Mouse (Mus musculus) heart, embryonic 14.5 days (tissue): ENCODE results near the gene Slc15a3. TPM values are rescaled to one million over a fixed set of nuclear protein-coding genes. Genes with fewer than 3 reads are reported as not detected.

Source experiments
- ATAC-seq: fragments of 200-750 bp; cut with Nextera tagmentation; 2 replicates; pipeline ENCODE4 v1.8.0; 2017; ENCODE audit warnings: low read depth, moderate TSS enrichment; ENCODE audit not compliant: insufficient number of reproducible peaks, insufficient read depth, low FRiP score
- H3K27ac ChIP-seq, 2 experiments: fragments of 200-500 bp in 1 of 2; fragments of 300-500 bp in 1 of 2; sonication (generic) in 1 of 2; replicated peaks in 1 of 2; 2 replicates each; pipeline ENCODE4 v1.5.1; 2012 to 2014; ENCODE audit warnings: low read depth in 2 of 2, low read length in 2 of 2, control low read depth in 1 of 2, mild to moderate bottlenecking in 1 of 2, mixed read lengths in 1 of 2; ENCODE audit not compliant: control insufficient read depth in 1 of 2, insufficient read depth in 1 of 2
- H3K27me3 ChIP-seq: fragments of 300-500 bp; sonication (generic); 2 replicates; pipeline ENCODE4 v1.6.1; 2014; ENCODE audit warnings: mild to moderate bottlenecking, low read length, control low read depth; ENCODE audit not compliant: control insufficient read depth, insufficient read depth
- H3K36me3 ChIP-seq: fragments of 300-500 bp; sonication (generic); 2 replicates; pipeline ENCODE4 v1.6.1; 2014; ENCODE audit warnings: mild to moderate bottlenecking, control low read depth, low read length, mixed read lengths; ENCODE audit not compliant: control insufficient read depth, insufficient read depth
- H3K4me1 ChIP-seq, 2 experiments: fragments of 200-500 bp in 1 of 2; fragments of 300-500 bp in 1 of 2; sonication (generic) in 1 of 2; 2 replicates each; pipeline ENCODE4 v1.6.1; 2012 to 2014; ENCODE audit warnings: low read length in 2 of 2, control low read depth in 1 of 2, mixed read lengths in 1 of 2; ENCODE audit not compliant: control insufficient read depth in 2 of 2, insufficient read depth in 2 of 2
- H3K4me2 ChIP-seq: fragments of 300-500 bp; sonication (generic); 2 replicates; pipeline ENCODE4 v1.6.1; 2014; ENCODE audit warnings: mild to moderate bottlenecking, low read length
- H3K4me3 ChIP-seq, 2 experiments: fragments of 200-500 bp in 1 of 2; fragments of 300-500 bp in 1 of 2; sonication (generic) in 1 of 2; 2 replicates each; pipeline ENCODE4 v1.5.1; 2012 to 2014; ENCODE audit warnings: low read length in 2 of 2, mild to moderate bottlenecking in 2 of 2, control low read depth in 1 of 2, low read depth in 1 of 2, moderate library complexity in 1 of 2; ENCODE audit not compliant: control insufficient read depth in 1 of 2, insufficient read depth in 1 of 2
- H3K9ac ChIP-seq: fragments of 300-500 bp; sonication (generic); 2 replicates; pipeline ENCODE4 v1.6.1; 2014; ENCODE audit warnings: mild to moderate bottlenecking, low read length
- H3K9me3 ChIP-seq: fragments of 300-500 bp; sonication (generic); 2 replicates; pipeline ENCODE4 v1.6.1; 2016; ENCODE audit warnings: low read length, control low read depth; ENCODE audit not compliant: control insufficient read depth
- WGBS: fragments of 180-500 bp; shearing (Covaris S2); extraction: QIAGEN DNeasy Blood & Tissue Kit; methylation state at CpG from one replicate; pipeline ENCODE4 v1.1.7; 2014; 5-methylcytosine and 5-hydroxymethylcytosine counted together
- polyA plus RNA-seq: library from polyadenylated mRNA; unstranded; fragments of >200 nt; fragmentation: Nextera tagmentation; extraction: Ambion mirVana; gene quantifications from 2 replicates; pipeline ENCODE4 v1.2.1, GENCODE M21; 2014

Gene Slc15a3
- polyA plus RNA-seq, 1 experiment from 2014 or later = 0.46 TPM

- H3K27ac ChIP-seq = no peak overlapping the region
- no peak for ATAC-seq
- H3K4me2 ChIP-seq = 0 out of 2 replicates have a peak overlapping the region, but pooled peaks have one; percentile 12
- 57% methylated on average over 16 of the region's 16 CpGs for WGBS
- no peak overlapping the region for H3K9ac ChIP-seq
- H3K4me1 ChIP-seq = peaks cover 3 to 5% of the 10 kb centered on the region in 2 experiments; a peak in 1 of 4 replicates
- no peaks in the 10 kb centered on the region for H3K27me3 ChIP-seq
- no peaks in the 10 kb centered on the region for H3K36me3 ChIP-seq
- no peak overlapping the region for H3K4me3 ChIP-seq
- no peaks in the 10 kb centered on the region for H3K9me3 ChIP-seq
Measured at GRCm38 (mm10) chr19:10841721-10842626, 2.4 kb downstream of the Slc15a3 start.

DNA sequence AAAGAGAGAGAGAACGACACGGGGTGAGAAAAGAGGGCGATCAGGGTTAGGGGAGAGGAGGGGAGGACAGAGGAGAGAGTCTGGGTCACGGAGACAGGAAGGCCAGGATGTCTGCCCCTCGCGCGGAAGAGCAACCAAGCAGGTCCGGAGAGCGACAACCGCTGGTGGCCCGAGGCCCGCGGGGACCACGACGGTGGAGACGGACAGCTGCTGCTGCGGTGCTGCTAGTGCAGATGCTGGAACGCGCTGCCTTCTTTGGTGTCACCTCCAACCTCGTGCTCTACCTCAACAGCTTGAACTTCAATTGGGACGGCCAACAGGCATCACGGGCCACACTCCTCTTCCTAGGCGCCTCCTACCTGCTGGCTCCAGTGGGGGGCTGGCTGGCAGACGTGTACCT is 3.4 kb downstream of the Slc15a3 start:
- no peaks in the 10 kb centered on the region for H3K9me3 ChIP-seq
- 48% methylated on average over 22 of the region's 24 CpGs for WGBS
- no peaks in the 10 kb centered on the region for H3K36me3 ChIP-seq
- H3K4me2 ChIP-seq = peak overlapping the region; percentile 40
- no peak for ATAC-seq
- H3K4me3 ChIP-seq = no peak overlapping the region
- no peak overlapping the region; the same call in 1 of the 2 replicates for H3K9ac ChIP-seq
- H3K27me3 ChIP-seq = no peaks in the 10 kb centered on the region
- H3K27ac ChIP-seq = no peak overlapping the region
- peaks cover 3 to 5% of the 10 kb centered on the region in 2 experiments; a peak in 1 of 4 replicates for H3K4me1 ChIP-seq

GRCm38 (mm10) chr19:10844206-10844605 is 4.7 kb downstream of the Slc15a3 start:
- no peak overlapping the region for H3K9ac ChIP-seq
- no peak overlapping the region for H3K4me2 ChIP-seq
- H3K9me3 ChIP-seq = no peaks in the 10 kb centered on the region
- ATAC-seq = no peak
- WGBS = 84% methylated on average over 5 of the region's 5 CpGs
- H3K36me3 ChIP-seq = no peaks in the 10 kb centered on the region
- H3K4me3 ChIP-seq = no peak overlapping the region
- H3K27ac ChIP-seq = no peak overlapping the region
- H3K27me3 ChIP-seq = no peaks in the 10 kb centered on the region
- H3K4me1 ChIP-seq = peaks cover 3 to 5% of the 10 kb centered on the region in 2 experiments; a peak in 1 of 4 replicates

DNA sequence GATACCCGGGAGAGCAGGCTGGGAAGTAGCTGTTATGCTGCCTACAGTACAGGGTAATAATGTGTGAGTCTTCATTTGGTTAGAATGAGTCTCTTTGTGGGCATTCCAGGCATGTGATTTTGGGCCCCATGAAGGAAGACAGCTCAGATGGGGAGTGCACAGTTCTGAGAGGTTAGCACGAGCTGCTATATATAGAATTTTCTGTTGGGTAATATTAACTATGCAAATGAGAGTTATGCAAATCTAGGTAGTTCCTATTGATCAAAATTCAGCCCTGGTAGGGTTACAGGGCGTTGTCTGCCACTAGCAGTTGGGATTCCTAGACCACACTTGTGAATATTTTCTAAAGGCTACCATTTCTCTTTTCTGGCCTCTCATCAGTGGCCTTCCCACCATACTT is 5.9 kb downstream of the Slc15a3 start:
- H3K9ac ChIP-seq = no peak overlapping the region
- no peaks in the 10 kb centered on the region for H3K9me3 ChIP-seq
- H3K36me3 ChIP-seq = no peaks in the 10 kb centered on the region
- H3K4me3 ChIP-seq = no peak overlapping the region
- ATAC-seq = no peak
- WGBS = 78% methylated on average over 3 of the region's 3 CpGs
- no peak overlapping the region for H3K27ac ChIP-seq
- no peaks in the 10 kb centered on the region for H3K27me3 ChIP-seq
- H3K4me1 ChIP-seq = peaks cover 3 to 5% of the 10 kb centered on the region in 2 experiments; a peak in 1 of 4 replicates
- no peak overlapping the region for H3K4me2 ChIP-seq

DNA sequence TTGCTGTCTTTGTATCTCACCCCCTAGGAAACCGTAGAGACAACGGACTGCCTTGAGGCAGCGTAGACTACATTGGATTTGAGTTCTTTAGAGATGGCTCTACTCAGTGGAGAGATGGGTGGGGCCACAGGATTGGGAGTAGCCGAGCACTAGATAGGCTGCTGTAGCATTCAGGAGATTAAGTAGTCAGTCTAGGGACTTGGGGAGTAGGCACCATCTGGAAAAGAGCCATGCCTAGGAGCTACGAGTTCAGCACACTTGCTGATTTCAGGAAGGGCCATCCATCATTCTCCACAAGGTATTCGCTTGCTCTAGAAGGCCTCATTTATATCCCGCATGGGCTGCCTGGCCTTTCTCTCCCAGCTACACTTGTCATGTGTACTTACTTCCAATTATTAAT is 6.6 kb downstream of the Slc15a3 start:
- 67% methylated on average over 7 of the region's 7 CpGs for WGBS
- no peaks in the 10 kb centered on the region for H3K9me3 ChIP-seq
- H3K36me3 ChIP-seq = no peaks in the 10 kb centered on the region
- no peak overlapping the region for H3K4me2 ChIP-seq
- no peak overlapping the region for H3K27ac ChIP-seq
- H3K9ac ChIP-seq = no peak overlapping the region
- H3K4me3 ChIP-seq = no peak overlapping the region
- ATAC-seq = no peak
- peaks cover 3 to 5% of the 10 kb centered on the region in 2 experiments; a peak in 1 of 4 replicates for H3K4me1 ChIP-seq
- H3K27me3 ChIP-seq = no peaks in the 10 kb centered on the region

DNA sequence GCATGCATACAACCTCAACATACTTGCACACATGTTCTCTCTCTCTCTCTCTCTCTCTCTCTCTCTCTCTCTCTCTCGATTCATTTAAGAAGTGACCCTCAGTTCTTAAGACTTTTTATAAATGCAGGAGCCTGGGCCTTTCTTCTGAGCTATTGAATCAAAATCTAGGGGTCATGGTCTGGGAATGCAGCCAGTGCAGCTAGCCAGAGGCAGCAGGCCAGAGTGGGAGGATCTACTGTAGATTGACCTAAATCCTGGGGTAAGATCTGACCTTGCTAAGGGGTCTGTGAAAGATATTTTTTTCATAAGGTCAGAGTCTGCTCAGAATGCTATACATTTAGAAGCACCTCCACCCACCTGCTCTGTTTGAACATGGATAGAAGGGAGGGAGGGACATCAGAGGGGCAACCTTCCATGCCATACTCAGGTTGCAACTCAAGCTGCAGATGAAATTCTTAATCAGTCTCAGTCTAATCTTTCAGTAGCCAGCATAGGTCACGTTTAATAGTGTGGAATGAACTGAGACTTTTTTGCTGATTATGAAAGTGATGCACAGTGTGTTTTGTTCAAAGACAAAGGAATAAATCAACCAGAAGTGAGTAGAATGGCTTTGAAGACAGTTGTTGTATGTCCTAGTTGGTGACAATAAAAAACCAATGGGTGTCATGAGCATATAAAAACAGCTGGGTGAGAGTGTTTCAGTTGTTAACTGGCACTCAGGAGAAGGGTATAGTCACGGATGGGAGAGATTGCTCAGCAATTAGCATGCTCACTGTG is 8.0 kb downstream of the Slc15a3 start:
- Histone ChIP-seq H3K4me3 (no peak overlapping the region), H3K27ac (no peak overlapping the region), H3K9ac (no peak overlapping the region), H3K4me1 (peaks cover 0 to 5% of the 10 kb centered on the region in 2 experiments; a peak in 1 of 4 replicates), H3K4me2 (no peak overlapping the region), H3K36me3 (no peaks in the 10 kb centered on the region), H3K27me3 (no peaks in the 10 kb centered on the region), H3K9me3 (no peaks in the 10 kb centered on the region)
- WGBS = 42% methylated on average over 3 of the region's 3 CpGs
- no peak for ATAC-seq

DNA sequence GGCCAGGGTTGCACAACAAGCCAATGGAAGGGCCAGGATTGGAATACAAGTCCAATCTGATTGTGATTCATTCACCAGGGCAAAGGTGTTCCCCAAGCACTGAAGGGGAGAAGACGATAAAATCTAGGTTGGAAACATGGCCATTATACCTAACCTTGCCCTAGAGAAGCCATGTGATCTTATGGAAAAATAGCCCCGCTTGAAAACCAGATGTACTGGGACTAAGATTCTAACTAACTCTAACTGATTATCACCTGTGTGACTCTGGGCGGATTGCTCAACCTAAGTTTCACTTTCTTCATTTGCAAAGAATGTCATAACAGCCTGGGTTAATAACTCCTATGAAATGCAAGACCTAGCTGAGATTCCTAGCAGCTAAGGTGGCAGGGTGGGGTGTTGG is 15.9 kb downstream of the Slc15a3 start:
- no peak for ATAC-seq
- Histone ChIP-seq H3K27me3 (no peaks in the 10 kb centered on the region), H3K27ac (no peak overlapping the region), H3K4me2 (no peak overlapping the region), H3K9ac (no peak overlapping the region), H3K4me1 (peaks cover 0 to 4% of the 10 kb centered on the region in 2 experiments; a peak in 1 of 4 replicates), H3K9me3 (no peaks in the 10 kb centered on the region), H3K4me3 (no peak overlapping the region), H3K36me3 (peaks cover 40% of the 10 kb centered on the region)
- 79% methylated on average over 3 of the region's 3 CpGs for WGBS
